Mouse (Mus musculus) frontal cortex, postnatal 10 days (tissue): ENCODE measurements at regions not wholly inside any gene's neighbourhood (a gene's known extent, or its start where the extent isn't known, plus 50 kb on each side); places are given as distances from the start of the nearest gene placed in this dataset.

Source experiments
- DNase-seq, 2 experiments: peaks; one replicate each; pipeline ENCODE4 v3.0.0; 2022; ENCODE audit warnings: low spot score in 2 of 2, mixed read lengths in 1 of 2

GRCm38 (mm10) chr1:83527803-83528202 is 119.8 kb upstream of the Sphkap start:
- DNase-seq, result no peak

GRCm38 (mm10) chr1:83509356-83509755 is 101.4 kb upstream of the Sphkap start:
- DNase-seq, result no peak

- DNase-seq, result no peak
Observed at GRCm38 (mm10) chr1:83505386-83505785, 97.4 kb upstream of the Sphkap start.

GRCm38 (mm10) chr1:83496888-83497287 is 88.9 kb upstream of the Sphkap start:
- no peak for DNase-seq

- no peak for DNase-seq
Observed at GRCm38 (mm10) chr1:83496380-83496779, 88.4 kb upstream of the Sphkap start.

- no peak for DNase-seq
Observed at GRCm38 (mm10) chr1:83495022-83495421, 87.0 kb upstream of the Sphkap start.

- DNase-seq, result no peak
Observed at GRCm38 (mm10) chr1:83479111-83479510, 71.1 kb upstream of the Sphkap start.
